Mouse (Mus musculus) cerebellum, adult 2 months (tissue): ENCODE measurements around the gene Spin1.

Experiments
- CTCF ChIP-seq: fragments of 200-500 bp; IDR thresholded peaks from 2 replicates; pipeline ENCODE4 v1.5.1; 2011; ENCODE audit warnings: low read depth, mild to moderate bottlenecking, control low read depth, low read length, moderate library complexity, borderline replicate concordance; ENCODE audit not compliant: insufficient read depth
- POLR2A ChIP-seq: fragments of 200-500 bp; IDR thresholded peaks from 2 replicates; pipeline ENCODE4 v1.6.1; 2011; ENCODE audit warnings: low read length, control low read depth, borderline replicate concordance; ENCODE audit not compliant: insufficient read depth

DNA sequence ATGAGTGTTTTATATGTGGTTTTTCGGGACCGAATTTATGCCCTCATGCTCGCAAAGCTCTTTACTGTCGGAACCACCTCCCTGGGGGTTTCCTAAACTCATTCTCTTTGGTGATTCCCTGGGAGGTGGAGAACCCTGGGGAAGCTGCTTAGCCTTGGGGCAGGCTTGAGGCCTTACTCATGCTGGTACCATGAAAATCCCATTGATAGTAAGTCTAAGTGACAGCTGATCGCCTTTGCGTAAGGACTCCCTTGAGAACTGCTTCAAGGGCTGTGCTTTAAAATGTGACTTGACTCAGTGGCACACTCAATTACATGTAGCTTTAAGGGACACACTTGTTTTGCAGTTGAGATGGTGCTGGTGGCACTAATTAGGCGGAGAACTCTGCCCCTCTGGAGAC is 71.9 kb downstream of the Spin1 start:
- TF ChIP-seq CTCF (no peak), POLR2A (no peak)
